Mouse (Mus musculus) liver, embryonic 15.5 days (tissue): Measurements from ENCODE around the gene Cry1. TPM values are rescaled to one million over a fixed set of nuclear protein-coding genes. Genes with fewer than 3 reads are reported as not detected.

Source experiments
- ATAC-seq: fragments of 200-750 bp; cut with Nextera tagmentation; 2 replicates; pipeline ENCODE4 v1.8.0; 2017; ENCODE audit warnings: moderate number of reproducible peaks, mild to moderate bottlenecking, moderate library complexity; ENCODE audit not compliant: insufficient read depth
- H3K27ac ChIP-seq: fragments of 300-500 bp; sonication (generic); replicated peaks from 2 replicates; pipeline ENCODE4 v1.5.1; 2015; ENCODE audit warnings: mild to moderate bottlenecking, inconsistent platforms
- H3K27me3 ChIP-seq: fragments of 300-500 bp; sonication (generic); 2 replicates; pipeline ENCODE4 v1.6.1; 2015; ENCODE audit warnings: mild to moderate bottlenecking, inconsistent platforms
- H3K36me3 ChIP-seq: fragments of 300-500 bp; sonication (generic); replicated peaks from 2 replicates; pipeline ENCODE4 v1.6.1; 2015; ENCODE audit warnings: moderate library complexity, mild to moderate bottlenecking, inconsistent platforms
- H3K4me1 ChIP-seq: fragments of 300-500 bp; sonication (generic); replicated peaks from 2 replicates; pipeline ENCODE4 v1.6.1; 2015; ENCODE audit warnings: inconsistent platforms
- H3K4me2 ChIP-seq: fragments of 300-500 bp; sonication (generic); 2 replicates; pipeline ENCODE4 v1.6.1; 2015; ENCODE audit warnings: moderate library complexity, mild to moderate bottlenecking, inconsistent platforms
- H3K4me3 ChIP-seq: fragments of 300-500 bp; sonication (generic); replicated peaks from 2 replicates; pipeline ENCODE4 v1.5.1; 2015; ENCODE audit warnings: mild to moderate bottlenecking, inconsistent platforms
- H3K9ac ChIP-seq: fragments of 300-500 bp; sonication (generic); 2 replicates; pipeline ENCODE4 v1.6.1; 2015; ENCODE audit warnings: moderate library complexity, mild to moderate bottlenecking, inconsistent platforms
- H3K9me3 ChIP-seq: fragments of 300-500 bp; sonication (generic); replicated peaks from 2 replicates; pipeline ENCODE4 v1.6.1; 2016; ENCODE audit warnings: inconsistent platforms
- WGBS: fragments of 180-500 bp; shearing (Covaris S2); methylation state at CpG from one replicate; pipeline ENCODE4 v1.1.7; 2015; ENCODE audit warnings: mixed read lengths; ENCODE audit not compliant: insufficient replicate concordance; 5-methylcytosine and 5-hydroxymethylcytosine counted together
- polyA plus RNA-seq: library from polyadenylated mRNA; unstranded; fragments of >200 nt; fragmentation: Nextera tagmentation; extraction: Ambion mirVana; gene quantifications from 2 replicates; pipeline ENCODE4 v1.2.1, GENCODE M21; 2015

Gene Cry1
- polyA plus RNA-seq, 1 experiment from 2014 or later = 6.9 TPM

DNA sequence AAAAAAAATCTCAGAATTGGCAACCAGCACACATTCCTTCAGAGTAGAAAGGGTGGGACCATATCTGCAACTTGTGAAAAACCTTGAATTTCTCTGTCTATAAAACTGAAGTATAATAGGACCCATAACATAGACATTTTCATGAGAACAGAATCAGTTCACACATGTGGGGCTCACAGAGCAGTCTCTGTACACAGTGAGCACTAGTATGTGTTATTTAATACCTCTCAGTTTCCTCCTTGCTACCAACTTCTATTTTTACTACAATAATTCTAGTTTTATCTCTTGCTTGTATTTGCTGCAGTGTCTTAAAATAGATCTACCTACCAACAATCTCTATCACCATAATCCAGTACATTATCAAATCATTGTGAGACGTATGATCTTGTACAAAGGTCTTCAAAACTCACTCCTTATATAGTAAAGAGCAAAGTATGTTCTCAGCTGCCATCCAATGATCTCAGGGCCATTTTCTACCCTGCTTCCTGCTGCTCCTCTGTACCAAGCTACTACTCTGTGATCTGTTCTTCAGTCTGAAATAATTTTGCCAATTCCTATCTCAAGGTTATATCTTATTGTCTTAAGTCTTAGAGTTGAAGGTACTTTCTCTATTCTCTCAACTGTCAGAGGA lies 24.8 kb downstream of the Cry1 start:
- H3K4me3 ChIP-seq = no peak overlapping the region
- WGBS = 43% methylated on average over 1 of the region's 1 CpGs
- H3K4me1 ChIP-seq = no peaks in the 10 kb centered on the region
- no peak for ATAC-seq
- no peak overlapping the region for H3K9ac ChIP-seq
- no peaks in the 10 kb centered on the region for H3K9me3 ChIP-seq
- no peaks in the 10 kb centered on the region for H3K36me3 ChIP-seq
- no peak overlapping the region for H3K4me2 ChIP-seq
- no peaks in the 10 kb centered on the region for H3K27me3 ChIP-seq
- H3K27ac ChIP-seq = no peak overlapping the region

GRCm38 (mm10) chr10:85157451-85157850 lies 27.4 kb downstream of the Cry1 start:
- no peaks in the 10 kb centered on the region for H3K4me1 ChIP-seq
- WGBS = 72% methylated on average over 7 of the region's 7 CpGs

DNA sequence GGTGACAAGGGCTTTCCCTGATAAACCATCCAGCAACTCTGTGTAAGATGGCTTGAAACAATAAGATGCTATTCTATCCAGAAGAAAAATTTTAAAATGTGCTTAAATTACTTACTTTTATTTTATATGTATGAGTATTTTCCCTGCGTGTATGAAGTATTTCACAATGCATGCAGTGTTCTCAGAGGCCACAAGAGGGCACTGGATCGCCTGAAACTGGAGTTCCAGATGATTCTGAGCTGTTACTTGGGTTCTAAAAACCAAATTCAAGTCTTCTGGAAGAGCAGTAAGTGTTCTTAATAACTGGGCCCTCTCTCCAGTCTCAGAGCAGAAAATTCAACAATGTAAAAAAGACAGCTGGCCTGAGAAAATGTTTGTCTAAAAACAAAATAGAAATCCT lies 30.7 kb downstream of the Cry1 start:
- H3K9ac ChIP-seq = no peak overlapping the region
- no peaks in the 10 kb centered on the region for H3K27me3 ChIP-seq
- H3K36me3 ChIP-seq = no peaks in the 10 kb centered on the region
- H3K4me3 ChIP-seq = no peak overlapping the region
- H3K9me3 ChIP-seq = no peaks in the 10 kb centered on the region
- no peak for ATAC-seq
- no peak overlapping the region for H3K4me2 ChIP-seq
- 8% methylated on average over 2 of the region's 2 CpGs for WGBS
- H3K4me1 ChIP-seq = no peaks in the 10 kb centered on the region
- no peak overlapping the region for H3K27ac ChIP-seq

More at GRCm38 (mm10) chr10:85157451-85157850, 27.4 kb downstream of the Cry1 start:
- Histone ChIP-seq H3K9me3 (no peaks in the 10 kb centered on the region), H3K27ac (no peak overlapping the region), H3K9ac (no peak overlapping the region), H3K27me3 (no peaks in the 10 kb centered on the region), H3K4me2 (no peak overlapping the region), H3K36me3 (no peaks in the 10 kb centered on the region), H3K4me3 (no peak overlapping the region)
- ATAC-seq = no peak

DNA sequence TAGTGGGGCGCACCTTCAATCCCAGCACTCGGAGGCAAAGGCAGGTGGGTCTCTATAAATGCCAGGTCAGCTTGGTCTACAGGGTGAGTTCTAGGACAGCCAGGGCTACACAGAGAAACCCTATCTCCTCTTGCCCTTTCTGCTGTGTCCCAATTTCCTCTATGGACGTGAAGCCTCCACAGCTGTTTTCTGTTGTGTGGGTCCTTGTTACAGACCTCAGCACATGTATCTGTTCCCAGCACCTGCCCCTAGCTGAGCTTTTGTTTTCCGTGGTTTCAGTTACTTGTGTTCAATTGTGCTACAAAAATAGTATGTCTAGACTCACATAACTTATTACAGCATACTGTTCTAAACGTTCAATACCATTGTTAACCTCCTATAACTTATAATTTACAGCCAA lies 35.6 kb downstream of the Cry1 start:
- Histone ChIP-seq H3K4me1 (no peaks in the 10 kb centered on the region), H3K27me3 (no peaks in the 10 kb centered on the region), H3K36me3 (peaks cover 11% of the 10 kb centered on the region), H3K9ac (no peak overlapping the region), H3K27ac (no peak overlapping the region), H3K4me2 (no peak overlapping the region), H3K9me3 (no peaks in the 10 kb centered on the region), H3K4me3 (no peak overlapping the region)
- no peak for ATAC-seq
- 67% methylated on average over 5 of the region's 5 CpGs for WGBS

DNA sequence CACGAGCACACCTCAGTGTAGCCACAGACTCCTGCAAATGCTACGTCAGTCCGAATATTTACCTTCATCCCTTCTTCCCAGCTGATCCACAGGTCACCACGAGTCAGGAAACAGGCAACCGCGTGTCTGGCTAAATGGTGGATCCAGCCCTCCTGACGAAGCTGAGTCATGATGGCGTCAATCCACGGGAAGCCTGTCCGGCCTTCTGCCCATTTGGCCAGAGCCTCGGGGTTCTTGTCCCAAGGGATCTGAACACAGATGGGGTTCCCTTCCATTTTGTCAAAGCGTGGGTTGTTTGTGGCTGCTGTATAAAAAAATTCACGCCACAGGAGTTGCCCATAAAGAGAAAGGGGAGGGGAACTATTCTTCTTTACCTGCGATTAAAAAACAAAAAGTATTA lies 38.6 kb downstream of the Cry1 start:
- WGBS = 78% methylated on average over 14 of the region's 14 CpGs
- no peaks in the 10 kb centered on the region for H3K9me3 ChIP-seq
- no peak overlapping the region for H3K4me2 ChIP-seq
- H3K36me3 ChIP-seq = peaks cover 11% of the 10 kb centered on the region
- H3K27me3 ChIP-seq = no peaks in the 10 kb centered on the region
- no peak for ATAC-seq
- H3K4me1 ChIP-seq = no peaks in the 10 kb centered on the region
- H3K27ac ChIP-seq = no peak overlapping the region
- H3K4me3 ChIP-seq = no peak overlapping the region
- H3K9ac ChIP-seq = no peak overlapping the region

DNA sequence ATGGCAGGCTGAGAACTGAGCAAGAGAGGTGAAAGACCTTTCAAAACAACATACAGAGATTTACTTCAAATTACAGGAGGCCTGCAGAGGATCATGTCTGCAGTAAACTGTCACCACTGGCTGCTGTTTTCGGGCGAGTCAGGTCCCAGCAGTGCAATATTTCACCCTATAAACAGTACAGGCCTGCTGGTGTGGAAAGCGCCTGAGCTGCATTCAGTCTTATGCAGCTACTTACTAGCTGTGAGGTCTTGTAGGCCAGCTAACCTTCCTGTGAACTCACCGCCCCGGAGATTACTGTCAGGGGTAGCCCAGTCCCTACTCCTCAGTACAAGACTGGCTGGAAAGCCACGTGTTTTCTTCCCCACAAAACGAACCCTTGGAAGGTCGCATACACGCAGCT lies 43.4 kb downstream of the Cry1 start:
- Histone ChIP-seq H3K9ac (no peak overlapping the region), H3K4me3 (no peak overlapping the region), H3K27ac (no peak overlapping the region), H3K36me3 (0 out of 2 replicates have a peak, but pooled peaks cover 7% of the 10 kb centered on the region), H3K4me1 (no peaks in the 10 kb centered on the region), H3K4me2 (no peak overlapping the region), H3K9me3 (no peaks in the 10 kb centered on the region), H3K27me3 (no peaks in the 10 kb centered on the region)
- 70% methylated on average over 9 of the region's 9 CpGs for WGBS
- ATAC-seq = no peak

DNA sequence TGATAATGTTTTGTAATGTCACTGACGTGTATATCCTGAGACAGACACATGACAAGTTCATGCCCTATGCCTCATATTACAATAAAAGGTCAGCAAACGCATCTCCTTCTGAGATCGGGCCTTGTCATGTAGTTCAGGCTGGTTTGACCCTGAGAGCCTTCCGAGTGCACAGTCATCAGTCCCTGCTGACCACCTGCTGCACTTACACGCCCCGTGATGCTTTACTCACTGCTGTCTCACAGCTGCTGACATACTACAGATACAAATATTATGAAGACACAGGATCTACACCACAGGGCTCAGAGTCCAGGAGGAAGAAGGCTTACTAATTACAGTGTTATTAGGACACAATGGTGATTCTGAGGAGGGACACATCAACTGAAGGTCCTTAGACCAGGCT lies 48.3 kb downstream of the Cry1 start:
- Histone ChIP-seq H3K4me3 (no peak overlapping the region), H3K4me1 (no peaks in the 10 kb centered on the region), H3K9ac (no peak overlapping the region), H3K27me3 (no peaks in the 10 kb centered on the region), H3K4me2 (no peak overlapping the region), H3K27ac (no peak overlapping the region), H3K36me3 (peaks cover 7% of the 10 kb centered on the region; the same call in 1 of the 2 replicates), H3K9me3 (no peaks in the 10 kb centered on the region)
- no peak for ATAC-seq
- 70% methylated on average over 6 of the region's 6 CpGs for WGBS

GRCm38 (mm10) chr10:85128453-85128852 lies 56.4 kb downstream of the Cry1 start:
- Histone ChIP-seq H3K4me3 (peak overlapping the region; percentile 66), H3K9ac (peak overlapping the region; percentile 66), H3K9me3 (no peaks in the 10 kb centered on the region), H3K36me3 (peaks cover 7% of the 10 kb centered on the region; the same call in 1 of the 2 replicates), H3K4me2 (peak overlapping the region; percentile 77), H3K27me3 (no peaks in the 10 kb centered on the region), H3K27ac (no peak overlapping the region), H3K4me1 (peaks cover 17% of the 10 kb centered on the region)
- peak; percentile 15 for ATAC-seq
- 10% methylated on average over 7 of the region's 7 CpGs for WGBS

GRCm38 (mm10) chr10:85127395-85128287 lies 57.2 kb downstream of the Cry1 start, which contains the start of gene Mterf2:
Gene Mterf2 (minus strand): TSS chr10:85128027.
- peak within 1 kb of the TSS; percentile 66 for H3K9ac ChIP-seq
- no peak within 1 kb of the TSS for H3K27ac ChIP-seq
- 7% methylated on average over 20 of the region's 20 CpGs for WGBS
- peak within 1 kb of the TSS; percentile 66 for H3K4me3 ChIP-seq
- no peaks in the 10 kb centered on the region for H3K9me3 ChIP-seq
- no peaks in the 10 kb centered on the region for H3K27me3 ChIP-seq
- H3K4me2 ChIP-seq = peak within 1 kb of the TSS; percentile 77
- H3K36me3 ChIP-seq = peaks cover 3% of the 10 kb centered on the region; the same call in 1 of the 2 replicates
- peak; percentile 99 for ATAC-seq
- H3K4me1 ChIP-seq = peaks cover 17% of the 10 kb centered on the region

DNA sequence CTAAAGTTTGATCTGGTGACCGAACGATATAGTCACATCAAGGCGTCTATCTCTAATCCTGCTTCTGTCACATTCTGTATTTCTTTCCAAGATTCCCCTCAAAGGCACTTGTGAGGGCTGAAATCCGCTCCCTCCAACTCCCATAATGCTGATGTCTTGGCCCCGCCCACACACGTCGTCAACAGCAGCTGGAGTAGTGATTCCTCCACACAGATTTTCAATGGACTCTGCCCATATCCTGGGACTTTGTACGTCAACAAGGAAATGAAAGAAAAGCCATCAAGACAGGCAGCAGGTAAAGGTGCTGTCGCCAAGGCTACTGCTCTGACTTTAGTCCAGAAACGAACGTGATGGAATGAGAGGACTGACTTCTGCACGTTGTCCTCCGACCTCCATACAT lies 59.7 kb downstream of the Cry1 start:
- no peaks in the 10 kb centered on the region for H3K27me3 ChIP-seq
- peaks cover 15% of the 10 kb centered on the region for H3K36me3 ChIP-seq
- WGBS = 72% methylated on average over 13 of the region's 13 CpGs
- peaks cover 17% of the 10 kb centered on the region for H3K4me1 ChIP-seq
- no peak overlapping the region for H3K9ac ChIP-seq
- no peak overlapping the region for H3K4me2 ChIP-seq
- no peak overlapping the region for H3K27ac ChIP-seq
- ATAC-seq = no peak
- no peaks in the 10 kb centered on the region for H3K9me3 ChIP-seq
- H3K4me3 ChIP-seq = no peak overlapping the region

DNA sequence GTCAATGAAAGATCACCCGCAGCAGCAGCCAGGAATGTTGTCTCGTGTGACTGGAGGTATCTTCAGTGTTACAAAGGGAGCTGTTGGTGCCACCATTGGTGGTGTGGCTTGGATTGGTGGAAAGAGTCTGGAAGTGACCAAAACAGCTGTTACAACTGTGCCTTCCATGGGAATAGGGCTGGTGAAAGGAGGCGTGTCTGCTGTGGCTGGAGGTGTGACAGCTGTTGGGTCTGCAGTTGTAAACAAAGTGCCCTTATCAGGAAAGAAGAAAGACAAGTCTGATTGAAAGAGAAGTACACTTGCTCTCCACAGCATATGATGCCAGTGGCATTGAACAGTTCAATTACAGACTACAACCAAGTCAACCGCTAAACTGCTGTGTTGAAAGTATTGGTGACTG lies 70.5 kb downstream of the Cry1 start:
- Histone ChIP-seq H3K4me2 (no peak overlapping the region), H3K36me3 (peaks cover 20% of the 10 kb centered on the region; the same call in 1 of the 2 replicates), H3K27ac (no peak overlapping the region), H3K9ac (no peak overlapping the region), H3K4me3 (no peak overlapping the region), H3K9me3 (no peaks in the 10 kb centered on the region), H3K27me3 (no peaks in the 10 kb centered on the region), H3K4me1 (no peaks in the 10 kb centered on the region)
- no peak for ATAC-seq
- WGBS = 81% methylated on average over 4 of the region's 4 CpGs
